11 mouse cellular contexts compared by ENCODE assay signal in genomic region chr5:66609306-66609705, GRCm38 (mm10). TPM values are rescaled to one million over a fixed set of nuclear protein-coding genes. Genes with fewer than 3 reads are reported as not detected.
DNase-seq lines count a peak whose midpoint lies in the region; ATAC-seq lines count a peak whose summit lies in the region.
"Had no signal": no experiment of that assay in that cellular context is flagged by ENCODE, and none has a peak within 500 bp of the region (broad histone marks: within the 10 kb centered on the region; RNA-seq: fewer than 3 reads in every experiment).

No protein-coding gene starts in this region.

- no peak overlapping the region for H3K9ac ChIP-seq in heart, embryonic 11.5 days (ENCODE audit: low read depth, low read length)
- H3K9ac ChIP-seq: embryonic facial prominence, embryonic 15.5 days had no signal

- no peaks in the 10 kb centered on the region for H3K36me3 ChIP-seq in heart, embryonic 11.5 days (ENCODE audit: control insufficient read depth, insufficient read depth, low read length)
- H3K36me3 ChIP-seq: embryonic facial prominence, embryonic 15.5 days; G1E; limb, embryonic 10.5 days had no signal

- H3K9me3 ChIP-seq in heart, embryonic 11.5 days (replicated peaks; ENCODE audit: control insufficient read depth, low read length), result no peaks in the 10 kb centered on the region
- H3K9me3 ChIP-seq: embryonic facial prominence, embryonic 15.5 days; limb, embryonic 10.5 days had no signal

- no peak for ATAC-seq in heart, embryonic 11.5 days (replicated peaks; ENCODE audit: insufficient number of reproducible peaks, low FRiP score, low TSS enrichment)
- no peak for ATAC-seq in inflammation-experienced regulatory T-cells, adult 6 months

- H3K4me1 ChIP-seq in heart, embryonic 11.5 days (ENCODE audit: control insufficient read depth, insufficient read depth, low read length), result peaks cover 54% of the 10 kb centered on the region

- H3K27ac ChIP-seq in heart, embryonic 11.5 days (ENCODE audit: low read depth, low read length), result peak overlapping the region; percentile 73
- H3K27ac ChIP-seq: embryonic facial prominence, embryonic 15.5 days; limb, embryonic 10.5 days had no signal

- WGBS in heart, embryonic 11.5 days (ENCODE audit: insufficient replicate concordance), result 32% methylated on average over 7 of the region's 7 CpGs

- H3K27me3 ChIP-seq in heart, embryonic 11.5 days (ENCODE audit: control insufficient read depth, insufficient read depth, low read length), result no peaks in the 10 kb centered on the region
- H3K27me3 ChIP-seq: embryonic facial prominence, embryonic 15.5 days had no signal

- H3K4me3 ChIP-seq in heart, embryonic 11.5 days (ENCODE audit: low read depth, low read length), result no peak overlapping the region
- H3K4me3 ChIP-seq: embryonic facial prominence, embryonic 15.5 days; limb, embryonic 10.5 days had no signal

- peak overlapping the region; percentile 43 for H3K4me2 ChIP-seq in heart, embryonic 11.5 days
- H3K4me2 ChIP-seq: embryonic facial prominence, embryonic 15.5 days had no signal

- peak; percentile 31 to 75 for DNase-seq in adrenal gland, adult (ENCODE audit: inconsistent age in 2 of 2, low spot score in 1 of 2)
- no peak for DNase-seq in adrenal gland, adult 8-10 months
- no peak for DNase-seq in heart, adult 8-10 months (ENCODE audit: low spot score)
- DNase-seq in right cerebral cortex, adult 18-20 months, result peak; percentile 58
- DNase-seq in right cerebral cortex, postnatal 10 days (ENCODE audit: low spot score in 2 of 2), result no peak
- no peak for DNase-seq in spleen, postnatal 14 days (ENCODE audit: low spot score in 2 of 2)

RNA-seq across cellular contexts. Expression of gene Apbb2, which starts 9.3 kb away (rescaled TPM):
- 10 to 100 TPM; 61.2 to 89.9 (median 81.5) TPM for total RNA-seq in adrenal gland, adult 8-10 months (2022)
- polyA plus RNA-seq in heart, embryonic 11.5 days (2014; fragmentation: Nextera tagmentation; extraction: Ambion mirVana), result 25.9 and 28.0 TPM in 2 replicates
- total RNA-seq in heart, adult 8-10 months (2022), result 10 to 100 TPM; 36.6 to 56.3 (median 46.4) TPM
- polyA plus RNA-seq in inflammation-experienced regulatory T-cells, adult 6 months (2017; shearing (Covaris generic)), result under 1 TPM; 0.42 to 0.80 (median 0.55) TPM
- polyA plus RNA-seq: G1E had no signal

Comparison
In these comparisons a context has a peak if more than half of its experiments do, and no peak if none do; other contexts are left out.
1. DNase-seq: peak in adrenal gland, adult (2 of 2) and right cerebral cortex, adult 18-20 months (single experiment); none in adrenal gland, adult 8-10 months (single experiment), heart, adult 8-10 months (single experiment), right cerebral cortex, postnatal 10 days (0 of 2) and spleen, postnatal 14 days (0 of 2).